Mouse (Mus musculus) large intestine, adult 2 months (tissue): ENCODE measurements around the gene Rundc3a. TPM values are rescaled to one million over a fixed set of nuclear protein-coding genes. Genes with fewer than 3 reads are reported as not detected.
"Not testable (repeated sequence)": the region's sequence is repeated elsewhere in the genome, so short reads cannot be mapped to it uniquely, and the experiment has no call there.

Source experiments
- DNase-seq: peaks from one replicate; pipeline ENCODE4 v3.0.0-alpha.2; 2012; ENCODE audit warnings: low read depth, low spot score
- WGBS: fragments of 180-500 bp; shearing (Covaris S2); methylation state at CpG from one replicate; pipeline ENCODE4 v1.1.7; 2018; 5-methylcytosine and 5-hydroxymethylcytosine counted together
- polyA plus RNA-seq: library from polyadenylated mRNA; depleted of rRNA; stranded (reverse); fragments of >200 nt; gene quantifications from 2 replicates; pipeline ENCODE4 v1.2.3, GENCODE M21; 2012

Rundc3a gene
- polyA plus RNA-seq, 1 experiment = 4.6 TPM

DNA sequence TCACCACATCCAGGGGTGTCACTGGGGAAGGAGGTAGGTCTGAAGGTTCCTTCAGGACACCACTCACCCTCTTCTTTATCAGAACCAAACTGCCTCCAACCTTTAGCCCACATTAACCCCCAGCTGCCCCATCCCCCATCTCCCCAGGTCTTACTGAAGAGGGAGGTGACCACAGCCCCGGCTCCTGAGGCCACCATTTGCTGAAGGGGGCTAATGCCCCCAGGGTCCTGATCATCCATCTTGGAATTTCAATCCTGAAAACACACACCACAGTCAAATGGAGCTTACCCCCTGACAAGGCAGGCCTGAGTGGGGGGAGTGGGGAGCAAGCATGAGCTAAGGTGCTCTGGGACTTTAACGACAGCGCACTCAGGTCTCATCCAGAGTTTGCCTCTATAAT, 13.2 kb downstream of the Rundc3a start:
- 6% methylated on average over 3 of the region's 3 CpGs for WGBS

DNA sequence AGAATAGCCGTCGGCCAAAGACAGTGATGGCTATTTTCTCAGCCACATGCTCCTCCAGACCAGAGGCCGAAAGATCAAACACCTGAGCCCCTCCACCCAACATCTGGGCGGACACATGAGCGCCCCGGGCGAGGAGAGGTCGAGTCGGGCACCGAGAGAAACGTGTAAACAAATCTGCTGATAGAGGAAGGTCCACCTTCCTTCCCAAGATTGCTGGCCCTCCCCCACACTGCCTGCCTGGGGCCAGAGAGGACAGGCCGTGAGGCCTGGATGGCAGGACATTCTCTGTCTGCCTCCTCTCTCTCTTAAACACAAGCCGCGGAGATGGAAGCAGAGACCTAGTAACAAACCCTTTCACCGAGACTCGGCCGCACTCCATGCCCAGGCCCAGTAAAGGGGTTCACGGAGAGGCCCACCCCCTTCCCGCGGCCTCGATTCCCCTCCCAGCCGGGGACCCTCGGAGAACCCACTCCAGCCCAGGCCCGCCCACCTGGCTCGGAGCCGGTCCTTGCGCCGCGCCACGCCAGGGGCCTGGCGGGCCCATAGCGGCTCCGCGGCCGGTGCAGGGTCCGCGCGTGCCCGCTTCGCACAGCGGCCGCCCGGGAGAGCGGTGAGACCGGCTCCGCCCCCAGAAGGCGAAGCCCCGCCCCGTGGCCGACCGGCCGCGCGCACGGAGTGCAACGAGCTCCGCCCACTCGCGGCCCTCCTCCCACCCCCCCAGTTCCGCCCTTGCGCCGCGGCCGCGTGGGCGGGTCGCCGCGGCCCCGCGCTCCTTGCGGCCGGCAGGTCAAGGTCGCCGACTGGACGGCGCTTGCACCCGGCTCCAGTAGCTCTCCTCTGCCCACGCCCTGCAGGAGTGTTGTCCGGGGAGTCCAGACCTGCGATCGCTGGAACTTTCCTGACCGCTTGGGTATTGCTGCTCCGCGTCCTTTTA, 14.0 kb downstream of the Rundc3a start:
- WGBS = under 1% methylated on average over 85 of the region's 85 CpGs
- no peak for DNase-seq

More for the DNA sequence above, 13.2 kb downstream of the Rundc3a start:
- no peak for DNase-seq

DNA sequence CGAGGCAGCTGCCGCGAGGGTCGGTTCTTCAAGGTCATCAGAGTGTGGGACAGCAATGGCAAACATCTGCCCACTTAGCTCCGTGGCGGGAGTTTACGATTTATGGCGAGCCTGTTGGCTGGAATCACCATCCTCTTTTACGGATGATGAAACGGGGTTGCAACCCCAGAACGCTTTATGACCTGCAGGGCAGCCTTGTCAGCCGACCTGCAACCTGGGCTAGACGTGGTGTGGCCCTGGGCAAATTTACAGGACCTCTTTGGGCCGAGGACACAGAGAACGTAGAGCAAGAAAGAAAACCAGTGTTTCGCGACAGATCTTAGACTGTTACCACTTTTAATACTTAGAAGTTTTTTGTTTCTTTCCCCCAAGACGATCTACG, 14.6 kb downstream of the Rundc3a start, which contains the start of gene Slc25a39:
TSS of gene Slc25a39 (minus strand) at position 113 of the 382 bp plus-strand sequence.
- WGBS = under 1% methylated on average over 19 of the region's 19 CpGs
- no peak for DNase-seq

DNA sequence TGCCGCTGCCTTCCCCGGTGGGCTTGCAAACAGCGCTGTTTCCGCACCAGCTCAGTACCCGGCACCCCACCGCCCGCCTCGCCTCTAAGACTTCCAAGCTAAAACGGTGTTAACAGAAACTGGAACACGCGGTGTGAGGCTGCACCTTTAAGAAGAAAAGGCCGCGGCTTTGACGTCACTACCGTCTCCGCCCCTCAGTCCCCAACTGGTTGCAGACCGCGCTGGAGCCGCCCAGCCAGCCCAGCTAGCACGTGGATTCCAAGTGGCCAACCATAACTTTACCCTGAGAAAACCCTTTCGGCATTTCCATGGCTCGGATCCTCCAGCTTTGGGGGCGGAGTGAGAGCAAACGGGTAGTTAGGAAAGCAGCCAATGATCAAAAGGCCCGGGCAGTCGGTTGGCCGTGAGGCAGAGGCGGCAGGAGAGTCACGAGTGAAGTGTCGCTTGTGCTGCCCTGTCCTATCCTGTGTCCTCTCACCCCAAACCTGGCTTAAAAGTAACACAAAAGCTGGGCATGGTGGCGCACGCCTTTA, 15.2 kb downstream of the Rundc3a start:
- WGBS = under 1% methylated on average over 32 of the region's 32 CpGs
- DNase-seq = peak; percentile 98

DNA sequence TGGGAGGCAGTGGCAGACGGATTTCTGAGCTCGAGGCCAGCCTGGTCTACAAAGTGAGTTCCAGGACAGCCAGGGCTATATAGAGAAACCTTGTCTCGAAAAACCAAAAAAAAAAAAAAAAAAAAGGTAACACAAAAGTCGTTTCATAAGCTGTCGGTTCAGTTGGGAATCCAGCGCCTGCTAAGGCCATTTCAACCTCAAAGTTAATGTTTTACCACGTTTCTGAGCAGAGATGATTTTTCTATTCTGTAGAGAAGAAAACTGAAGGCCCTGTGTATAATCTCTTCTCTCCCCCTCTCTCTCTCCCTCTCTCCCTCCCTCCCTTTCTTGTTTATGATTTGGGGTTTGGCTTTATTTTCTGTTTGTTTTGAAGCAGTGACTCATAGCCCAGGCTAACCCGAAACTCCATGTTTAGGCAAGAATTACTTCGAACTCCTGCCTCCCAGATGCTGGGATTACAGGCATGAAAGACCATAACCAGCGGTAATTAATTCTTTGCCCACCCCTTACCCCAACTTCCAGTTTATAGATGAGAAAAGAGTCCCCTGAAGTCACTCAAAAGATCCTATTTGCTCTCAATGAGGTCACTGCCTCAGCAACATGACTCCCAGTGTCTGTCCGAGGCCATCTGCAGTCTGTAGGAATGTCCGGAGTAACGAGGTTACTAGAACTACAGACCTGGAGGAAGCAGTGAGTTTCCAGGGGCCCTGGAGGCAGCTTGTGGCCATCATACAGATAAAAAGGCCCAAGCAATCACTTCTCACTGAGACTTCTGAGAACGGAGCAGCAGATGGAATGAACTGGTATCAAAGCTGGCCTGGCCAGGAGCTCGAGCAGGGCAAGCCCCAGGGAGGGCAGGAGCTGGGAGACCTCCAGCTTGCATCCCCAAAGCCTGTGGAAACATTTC, 15.9 kb downstream of the Rundc3a start:
- 19% methylated on average over 15 of the region's 15 CpGs for WGBS
- DNase-seq = no peak

DNA sequence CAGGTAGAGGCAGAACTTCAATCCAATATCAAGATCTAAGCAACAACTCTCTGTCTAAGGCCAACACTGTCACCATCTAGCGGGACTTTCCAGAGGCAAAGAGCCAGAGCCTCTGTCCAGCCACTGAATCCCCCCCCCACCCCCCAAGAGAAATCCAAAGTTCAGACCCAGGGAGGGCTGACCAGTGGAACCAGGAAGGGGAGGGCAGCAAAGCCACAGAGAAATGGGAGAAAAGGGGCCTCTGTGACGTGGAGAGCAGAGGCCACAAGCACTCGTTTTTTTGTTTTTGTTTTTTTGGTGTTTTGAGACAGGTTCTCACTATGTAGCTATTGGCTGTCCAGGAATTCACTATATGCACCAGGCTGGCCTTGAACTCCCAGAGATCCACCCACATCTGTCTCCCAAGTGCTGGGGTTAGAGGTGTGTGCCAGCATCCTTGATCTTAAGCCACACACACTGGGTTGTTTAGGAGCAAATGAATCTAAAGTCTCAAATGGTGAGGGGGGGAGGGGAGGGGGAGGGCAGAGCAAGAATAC, 16.7 kb downstream of the Rundc3a start:
- DNase-seq = no peak
- WGBS = 78% methylated on average over 3 of the region's 3 CpGs

DNA sequence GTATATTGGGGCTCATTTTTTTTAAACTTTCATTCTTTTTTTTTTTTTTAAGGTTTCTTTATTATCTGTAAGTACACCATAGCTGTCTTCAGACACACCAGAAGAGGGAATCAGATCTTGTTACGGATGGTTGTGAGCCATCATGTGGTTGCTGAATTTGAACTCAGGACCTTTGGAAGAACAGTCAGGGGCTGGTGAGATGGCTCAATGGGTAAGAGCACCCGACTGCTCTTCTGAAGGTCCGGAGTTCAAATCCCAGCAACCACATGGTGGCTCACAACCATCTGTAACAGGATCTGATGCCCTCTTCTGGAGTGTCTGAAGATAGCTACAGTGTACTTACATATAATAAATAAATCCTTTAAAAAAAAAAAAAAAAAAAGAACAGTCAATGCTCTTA, 17.1 kb downstream of the Rundc3a start:
- not testable (repeated sequence) for DNase-seq
- WGBS = 86% methylated on average over 3 of the region's 3 CpGs

DNA sequence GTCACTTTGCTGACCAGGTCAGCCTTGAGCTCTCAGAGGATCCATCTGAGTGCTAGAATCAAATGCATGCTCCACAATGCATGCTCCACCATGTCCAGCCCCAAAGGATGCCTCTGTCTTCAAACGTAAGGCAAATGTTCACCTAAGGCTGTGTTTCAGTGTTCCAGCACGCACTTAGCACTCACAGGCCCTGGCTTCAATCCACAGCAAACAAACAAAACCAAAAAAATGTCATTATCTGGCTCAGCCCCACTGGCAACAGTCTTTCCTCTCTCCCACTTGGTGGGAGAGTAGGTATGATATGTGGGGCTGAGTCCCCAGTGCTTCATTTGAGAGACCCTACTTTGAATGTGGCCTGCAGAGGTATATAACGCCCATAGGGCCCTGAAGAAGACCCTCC, 17.9 kb downstream of the Rundc3a start:
- DNase-seq = no peak
- WGBS = 38% methylated on average over 3 of the region's 3 CpGs

DNA sequence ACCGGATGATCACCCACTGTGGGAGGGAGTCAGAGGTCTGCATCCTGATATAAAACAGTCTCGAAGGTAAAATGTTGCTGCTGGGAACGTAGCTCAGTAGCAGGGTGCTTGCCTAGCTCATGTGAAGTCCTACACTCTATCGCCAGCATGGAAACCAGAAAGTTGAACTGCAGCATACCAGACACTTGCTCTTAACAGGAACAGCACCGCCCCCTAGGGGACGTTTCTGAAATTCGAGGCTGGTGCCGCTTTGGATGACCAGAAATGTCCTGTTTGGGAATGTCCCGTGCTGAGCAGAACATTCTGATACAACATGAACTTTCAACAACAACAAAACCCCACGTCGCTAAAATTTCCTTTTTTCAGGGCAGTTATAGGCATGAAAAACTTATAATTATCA, 18.5 kb downstream of the Rundc3a start:
- peak; percentile 92 for DNase-seq
- 5% methylated on average over 11 of the region's 11 CpGs for WGBS

DNA sequence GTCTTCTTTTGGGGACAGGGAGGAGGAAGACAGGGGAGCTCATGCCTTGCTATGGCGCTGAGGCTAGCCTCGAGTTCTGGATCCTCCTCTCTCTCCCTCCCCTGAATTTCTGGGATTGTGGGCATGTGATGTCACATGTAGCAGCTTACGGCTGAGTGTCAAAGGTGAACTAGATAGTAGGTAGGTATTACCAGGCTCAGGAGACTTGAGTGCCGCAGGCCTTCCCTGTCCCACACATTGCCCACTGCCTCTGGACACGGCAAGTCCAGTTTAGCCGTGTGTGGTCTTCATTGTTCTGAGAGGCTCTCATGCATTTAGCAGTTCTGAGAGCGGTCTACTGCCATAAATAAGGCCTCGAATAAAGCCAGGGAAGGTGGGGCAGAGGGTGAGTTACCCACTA, 19.9 kb downstream of the Rundc3a start:
- WGBS = 83% methylated on average over 8 of the region's 8 CpGs
- DNase-seq = no peak

DNA sequence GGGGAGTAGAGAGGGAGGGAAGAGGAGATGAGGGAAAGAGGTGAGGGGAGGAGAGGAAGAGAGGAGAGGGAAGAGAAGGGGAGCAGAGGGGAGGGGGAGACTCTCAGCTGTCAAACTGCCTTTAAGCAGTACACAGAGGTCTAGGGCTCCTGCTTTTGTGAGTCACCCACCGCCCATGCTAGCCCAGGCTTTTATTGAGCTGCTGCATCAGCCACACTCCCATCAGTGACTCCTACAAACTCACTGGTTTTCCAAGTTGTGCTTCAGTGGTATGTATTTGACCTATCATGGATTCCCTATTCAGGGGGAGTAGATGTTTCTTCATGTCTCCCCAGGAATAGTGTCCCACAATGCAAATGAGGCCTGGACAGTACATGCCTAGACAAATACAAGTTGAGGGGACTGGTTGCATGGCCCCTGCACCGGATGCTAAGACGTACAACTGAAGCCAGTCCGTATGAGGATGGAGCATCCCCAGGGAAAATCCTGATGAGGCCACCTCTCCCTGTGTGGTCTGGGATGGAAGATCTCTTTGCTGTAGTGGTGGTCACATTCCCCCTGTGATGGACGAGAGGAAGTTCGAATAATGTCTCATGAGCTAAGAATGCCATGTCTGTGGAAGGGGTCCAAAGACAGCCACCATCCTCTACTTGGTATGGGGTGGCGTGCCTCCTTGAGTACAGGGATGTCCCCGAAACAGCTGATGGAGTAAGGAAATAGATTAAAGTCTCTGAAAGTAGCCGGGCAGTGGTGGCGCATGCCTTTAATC, 22.0 kb downstream of the Rundc3a start:
- 65% methylated on average over 10 of the region's 10 CpGs for whole genome bisulfite sequencing
- no peak for DNase-seq

DNA sequence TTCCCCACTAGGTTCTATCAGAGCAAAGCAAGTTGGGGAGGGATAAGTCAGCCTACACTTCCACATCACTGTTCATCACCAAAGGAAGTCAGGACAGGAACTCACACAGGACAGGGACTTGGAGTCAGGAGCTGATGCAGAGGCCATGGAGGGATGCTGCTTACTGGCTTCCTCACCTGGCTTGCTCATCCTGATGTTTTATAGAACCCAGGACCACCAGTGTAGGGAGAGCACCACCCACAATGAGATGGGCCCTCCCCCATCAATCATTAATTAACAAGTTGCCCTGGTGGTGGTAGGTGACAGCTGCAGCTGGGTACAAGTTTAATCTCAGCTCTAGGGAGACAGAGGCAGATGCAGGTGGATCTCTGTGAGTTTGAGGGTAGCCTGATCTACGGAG, 24.0 kb downstream of the Rundc3a start:
- DNase-seq = no peak
- WGBS = 84% methylated on average over 1 of the region's 1 CpGs

DNA sequence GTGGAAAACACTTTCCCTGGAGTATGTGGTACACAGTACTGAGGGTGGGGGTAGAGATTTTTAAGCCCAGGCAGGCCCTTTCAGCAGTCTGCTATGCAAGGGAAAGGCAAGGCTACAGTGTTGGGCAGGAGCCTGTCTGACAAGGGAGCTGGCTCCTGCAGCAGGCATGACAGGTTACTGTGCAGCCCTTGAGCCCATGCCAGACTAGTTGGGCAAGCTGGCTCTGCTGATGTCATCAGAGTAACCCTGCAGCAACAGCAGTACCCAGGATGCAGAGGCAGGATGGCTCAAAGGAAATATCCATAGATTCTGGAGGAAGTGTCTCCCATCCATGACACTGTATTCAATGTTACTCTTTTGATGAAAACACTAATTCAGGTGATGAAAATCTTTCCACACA, 25.7 kb downstream of the Rundc3a start:
- no peak for DNase-seq

DNA sequence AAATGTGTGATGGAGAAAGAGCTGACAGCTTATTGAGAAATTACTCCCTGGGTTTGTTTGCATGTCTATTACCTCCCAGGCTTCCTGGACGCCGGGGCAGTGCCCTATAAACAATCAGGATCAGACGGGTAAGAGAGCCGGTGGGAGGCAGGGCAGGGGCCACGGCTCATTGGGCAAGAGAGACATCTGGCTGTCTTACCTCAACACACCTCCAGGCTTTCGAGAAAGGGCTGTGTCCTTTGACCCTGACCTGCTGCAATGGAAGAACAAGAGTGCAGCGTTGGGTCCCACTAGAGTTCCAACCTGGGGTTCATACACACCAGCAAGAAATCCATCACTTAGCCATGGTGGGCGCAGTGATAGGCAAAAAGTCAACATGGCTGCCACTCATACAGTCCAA, 28.4 kb downstream of the Rundc3a start:
- DNase-seq = no peak
- 34% methylated on average over 8 of the region's 8 CpGs for WGBS

DNA sequence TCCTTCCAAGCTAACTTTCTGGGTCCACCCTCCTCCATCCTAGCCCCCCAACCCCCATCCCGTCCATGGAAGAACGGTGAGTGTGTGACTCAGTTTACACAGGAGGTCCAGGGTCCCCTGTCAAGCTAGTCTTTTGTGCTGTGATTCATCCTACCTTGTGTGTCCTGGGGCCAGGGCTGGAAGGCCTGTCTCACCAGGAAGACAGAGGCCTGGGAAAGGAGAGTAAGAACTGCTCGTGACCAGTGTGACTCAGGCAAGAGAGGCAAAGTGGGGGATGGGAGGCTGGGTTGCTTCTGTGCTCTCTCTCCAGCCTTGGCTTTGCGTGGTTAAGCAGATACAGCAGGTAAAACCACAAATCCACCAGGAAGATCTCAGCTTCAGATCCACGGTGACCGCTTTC, 31.5 kb downstream of the Rundc3a start:
- 81% methylated on average over 6 of the region's 6 CpGs for WGBS
- DNase-seq = no peak

DNA sequence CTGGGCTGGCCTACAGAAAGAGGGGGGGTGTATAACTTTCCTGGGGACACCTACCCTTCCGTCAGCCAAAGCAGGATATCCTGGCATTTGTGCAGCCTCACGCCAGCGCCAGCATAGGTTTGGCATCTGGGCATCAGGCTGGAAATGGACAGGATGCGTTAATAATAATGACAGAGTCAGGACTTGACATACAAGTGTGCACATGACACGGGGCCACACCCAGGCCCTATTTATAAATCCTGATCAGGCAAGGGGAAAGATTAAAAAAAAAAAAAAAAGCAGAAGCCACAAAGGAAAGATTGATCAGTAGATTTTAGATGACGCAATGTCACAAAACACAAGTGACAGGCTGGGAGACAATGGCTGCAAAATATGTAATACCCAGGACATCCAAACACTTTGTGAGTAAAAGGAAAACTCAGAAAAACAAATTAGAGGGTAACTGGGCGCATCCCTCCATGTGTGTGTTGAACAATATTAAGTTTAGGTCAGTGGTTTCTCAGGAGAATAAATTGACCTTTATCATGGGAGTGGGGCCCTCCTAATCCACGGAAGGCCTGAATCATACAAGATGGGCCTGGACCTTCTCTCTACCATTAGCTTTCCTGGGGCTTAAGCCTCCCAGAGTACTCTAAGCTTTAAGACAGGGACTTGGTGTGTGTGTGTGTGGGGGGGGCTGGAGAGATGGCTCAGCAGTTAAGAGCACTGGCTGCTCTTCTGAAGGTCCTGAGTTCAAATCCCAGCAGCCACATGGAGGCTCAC, 32.5 kb downstream of the Rundc3a start:
- no peak for DNase-seq
- WGBS = 82% methylated on average over 8 of the region's 8 CpGs

DNA sequence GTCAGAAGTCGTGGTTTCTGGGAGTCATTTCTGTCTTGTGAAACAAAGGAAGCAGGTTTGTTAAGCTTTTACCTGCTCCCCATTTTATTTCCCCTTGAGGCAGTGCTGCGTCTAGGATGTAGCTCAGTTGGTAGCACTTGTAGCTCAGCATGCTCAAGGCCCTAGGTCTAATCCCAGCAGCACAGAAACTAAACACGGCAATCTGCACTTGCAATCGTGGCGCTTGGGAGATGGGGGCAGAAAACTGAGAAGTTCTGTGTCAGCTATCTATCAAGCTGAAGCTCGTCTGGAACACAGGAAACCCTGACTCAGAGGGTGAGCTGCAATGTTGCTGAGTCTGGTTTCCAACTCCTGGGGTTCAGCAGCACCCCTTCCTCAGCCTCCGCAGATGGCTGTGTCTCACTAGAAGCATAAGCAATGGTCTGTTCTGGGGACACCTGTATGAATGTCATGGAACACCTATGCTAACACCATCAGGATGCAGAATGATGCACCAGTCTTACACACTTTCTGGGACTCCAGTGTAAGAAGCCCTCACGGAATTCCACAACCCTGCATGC, 35.9 kb downstream of the Rundc3a start:
- WGBS = 68% methylated on average over 8 of the region's 8 CpGs
- DNase-seq = no peak

DNA sequence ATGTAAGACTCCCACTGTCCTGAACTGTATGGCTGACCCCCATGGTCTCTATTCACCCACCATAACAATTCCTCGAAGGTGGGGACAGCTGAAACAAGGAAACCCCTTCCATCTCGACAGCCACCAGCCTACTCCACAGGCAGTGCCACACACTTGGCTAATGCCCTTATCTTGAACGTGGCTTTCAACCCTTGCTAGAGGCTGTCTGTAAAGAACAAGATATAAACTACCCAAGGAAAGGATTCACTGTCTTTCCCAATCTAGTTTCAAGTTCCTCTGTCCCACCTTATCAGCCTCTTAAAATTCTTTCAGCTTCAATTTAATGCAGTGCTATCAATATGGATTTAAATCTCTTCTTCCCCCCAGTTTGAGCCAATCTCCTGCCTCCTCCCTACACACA, 36.3 kb downstream of the Rundc3a start:
- no peak for DNase-seq
- 27% methylated on average over 3 of the region's 3 CpGs for WGBS
